Mouse (Mus musculus): ENCODE results near the gene Rpl23a. TPM values are rescaled to one million over a fixed set of nuclear protein-coding genes. Genes with fewer than 3 reads are reported as not detected.

Gene Rpl23a
- polyA plus RNA-seq, 1 experiment from 2014 or later, result 1,263 TPM

GRCm38 (mm10) chr11:78171328-78171727, 12.1 kb downstream of the Rpl23a start:
- 77% methylated on average over 4 of the region's 4 CpGs for WGBS
- ATAC-seq (ENCODE audit: insufficient read depth, low FRiP score), result no peak
- Histone ChIP-seq H3K9ac (ENCODE audit: low read length) (no peak overlapping the region), H3K27ac (ENCODE audit: low read length) (no peak overlapping the region), H3K9me3 (replicated peaks; ENCODE audit: control insufficient read depth, low read length) (no peaks in the 10 kb centered on the region), H3K4me1 (ENCODE audit: control insufficient read depth, insufficient read depth, low read length) (peaks cover 10% of the 10 kb centered on the region), H3K4me3 (replicated peaks; ENCODE audit: low read length) (no peak overlapping the region), H3K4me2 (ENCODE audit: low read depth, low read length) (no peak overlapping the region), H3K36me3 (ENCODE audit: control insufficient read depth, insufficient read depth, low read length) (no peaks in the 10 kb centered on the region), H3K27me3 (ENCODE audit: control insufficient read depth, insufficient read depth, low read length) (no peaks in the 10 kb centered on the region)

- H3K9ac ChIP-seq (ENCODE audit: low read length), result no peak overlapping the region
- no peaks in the 10 kb centered on the region for H3K9me3 ChIP-seq (replicated peaks; ENCODE audit: control insufficient read depth, low read length)
- H3K27me3 ChIP-seq (ENCODE audit: control insufficient read depth, insufficient read depth, low read length), result no peaks in the 10 kb centered on the region
- no peak for ATAC-seq (ENCODE audit: insufficient read depth, low FRiP score)
- WGBS, result 79% methylated on average over 15 of the region's 15 CpGs
- H3K27ac ChIP-seq (ENCODE audit: low read length), result no peak overlapping the region
- peaks cover 17% of the 10 kb centered on the region for H3K4me1 ChIP-seq (ENCODE audit: control insufficient read depth, insufficient read depth, low read length)
- no peaks in the 10 kb centered on the region for H3K36me3 ChIP-seq (ENCODE audit: control insufficient read depth, insufficient read depth, low read length)
- H3K4me2 ChIP-seq (ENCODE audit: low read depth, low read length), result no peak overlapping the region
- no peak overlapping the region for H3K4me3 ChIP-seq (replicated peaks; ENCODE audit: low read length)
Measured at GRCm38 (mm10) chr11:78170306-78170705, 13.1 kb downstream of the Rpl23a start.

- no peaks in the 10 kb centered on the region for H3K36me3 ChIP-seq (ENCODE audit: control insufficient read depth, insufficient read depth, low read length)
- H3K9me3 ChIP-seq (replicated peaks; ENCODE audit: control insufficient read depth, low read length), result no peaks in the 10 kb centered on the region
- no peaks in the 10 kb centered on the region for H3K27me3 ChIP-seq (ENCODE audit: control insufficient read depth, insufficient read depth, low read length)
- H3K4me3 ChIP-seq (replicated peaks; ENCODE audit: low read length), result peak overlapping the region; percentile 20
- H3K4me2 ChIP-seq (ENCODE audit: low read depth, low read length), result peak overlapping the region; percentile 44
- no peak overlapping the region for H3K9ac ChIP-seq (ENCODE audit: low read length)
- 43% methylated on average over 19 of the region's 19 CpGs for WGBS
- no peak for ATAC-seq (ENCODE audit: insufficient read depth, low FRiP score)
- peaks cover 17% of the 10 kb centered on the region for H3K4me1 ChIP-seq (ENCODE audit: control insufficient read depth, insufficient read depth, low read length)
- peak overlapping the region; percentile 36 for H3K27ac ChIP-seq (ENCODE audit: low read length)
Measured at GRCm38 (mm10) chr11:78168541-78169468, 14.6 kb downstream of the Rpl23a start.

GRCm38 (mm10) chr11:78167257-78167959, 16.0 kb downstream of the Rpl23a start:
- ATAC-seq (ENCODE audit: insufficient read depth, low FRiP score), result no peak
- no peak overlapping the region for H3K9ac ChIP-seq (ENCODE audit: low read length)
- no peak overlapping the region for H3K4me3 ChIP-seq (replicated peaks; ENCODE audit: low read length)
- no peaks in the 10 kb centered on the region for H3K9me3 ChIP-seq (replicated peaks; ENCODE audit: control insufficient read depth, low read length)
- H3K27ac ChIP-seq (ENCODE audit: low read length), result 0 out of 2 replicates have a peak overlapping the region, but pooled peaks have one; percentile 14
- H3K27me3 ChIP-seq (ENCODE audit: control insufficient read depth, insufficient read depth, low read length), result no peaks in the 10 kb centered on the region
- H3K4me1 ChIP-seq (ENCODE audit: control insufficient read depth, insufficient read depth, low read length), result peaks cover 27% of the 10 kb centered on the region
- no peaks in the 10 kb centered on the region for H3K36me3 ChIP-seq (ENCODE audit: control insufficient read depth, insufficient read depth, low read length)
- WGBS, result 91% methylated on average over 14 of the region's 14 CpGs
- no peak overlapping the region for H3K4me2 ChIP-seq (ENCODE audit: low read depth, low read length)

GRCm38 (mm10) chr11:78166640-78167039, 16.7 kb downstream of the Rpl23a start:
- Histone ChIP-seq H3K27ac (ENCODE audit: low read length) (peak overlapping the region; percentile 99; the same call in 1 of the 2 replicates), H3K9me3 (replicated peaks; ENCODE audit: control insufficient read depth, low read length) (no peaks in the 10 kb centered on the region), H3K4me2 (ENCODE audit: low read depth, low read length) (peak overlapping the region; percentile 94; the same call in 1 of the 2 replicates), H3K27me3 (ENCODE audit: control insufficient read depth, insufficient read depth, low read length) (no peaks in the 10 kb centered on the region), H3K4me3 (replicated peaks; ENCODE audit: low read length) (no peak overlapping the region), H3K4me1 (ENCODE audit: control insufficient read depth, insufficient read depth, low read length) (peaks cover 33% of the 10 kb centered on the region), H3K36me3 (ENCODE audit: control insufficient read depth, insufficient read depth, low read length) (peaks cover 3% of the 10 kb centered on the region; the same call in 1 of the 2 replicates), H3K9ac (ENCODE audit: low read length) (no peak overlapping the region)
- WGBS, result 59% methylated on average over 6 of the region's 6 CpGs
- no peak for ATAC-seq (ENCODE audit: insufficient read depth, low FRiP score)

GRCm38 (mm10) chr11:78166161-78166560, 17.2 kb downstream of the Rpl23a start:
- H3K36me3 ChIP-seq (ENCODE audit: control insufficient read depth, insufficient read depth, low read length), result peaks cover 5% of the 10 kb centered on the region; the same call in 1 of the 2 replicates
- ATAC-seq (ENCODE audit: insufficient read depth, low FRiP score), result no peak
- peaks cover 33% of the 10 kb centered on the region for H3K4me1 ChIP-seq (ENCODE audit: control insufficient read depth, insufficient read depth, low read length)
- H3K9ac ChIP-seq (ENCODE audit: low read length), result peak overlapping the region; percentile 98
- H3K4me2 ChIP-seq (ENCODE audit: low read depth, low read length), result peak overlapping the region; percentile 94
- no peaks in the 10 kb centered on the region for H3K27me3 ChIP-seq (ENCODE audit: control insufficient read depth, insufficient read depth, low read length)
- H3K27ac ChIP-seq (ENCODE audit: low read length), result peak overlapping the region; percentile 99
- no peaks in the 10 kb centered on the region for H3K9me3 ChIP-seq (replicated peaks; ENCODE audit: control insufficient read depth, low read length)
- 46% methylated on average over 4 of the region's 4 CpGs for WGBS
- H3K4me3 ChIP-seq (replicated peaks; ENCODE audit: low read length), result peak overlapping the region; percentile 100

GRCm38 (mm10) chr11:78165761-78166109, 17.6 kb downstream of the Rpl23a start:
- H3K4me3 ChIP-seq (replicated peaks; ENCODE audit: low read length), result peak overlapping the region; percentile 100
- peak; percentile 12; the same call in 1 of the 2 replicates for ATAC-seq (ENCODE audit: insufficient read depth, low FRiP score)
- H3K9ac ChIP-seq (ENCODE audit: low read length), result peak overlapping the region; percentile 98
- no peaks in the 10 kb centered on the region for H3K27me3 ChIP-seq (ENCODE audit: control insufficient read depth, insufficient read depth, low read length)
- H3K9me3 ChIP-seq (replicated peaks; ENCODE audit: control insufficient read depth, low read length), result no peaks in the 10 kb centered on the region
- peak overlapping the region; percentile 94 for H3K4me2 ChIP-seq (ENCODE audit: low read depth, low read length)
- H3K27ac ChIP-seq (ENCODE audit: low read length), result peak overlapping the region; percentile 99
- peaks cover 33% of the 10 kb centered on the region for H3K4me1 ChIP-seq (ENCODE audit: control insufficient read depth, insufficient read depth, low read length)
- 3% methylated on average over 16 of the region's 16 CpGs for WGBS
- peaks cover 9% of the 10 kb centered on the region for H3K36me3 ChIP-seq (ENCODE audit: control insufficient read depth, insufficient read depth, low read length)

GRCm38 (mm10) chr11:78164924-78165760, 18.2 kb downstream of the Rpl23a start, which contains the start of gene Traf4:
Traf4 (minus strand) TSS chr11:78165589.
- H3K4me3 ChIP-seq (replicated peaks; ENCODE audit: low read length), result peak within 1 kb of the TSS; percentile 100
- H3K27ac ChIP-seq (ENCODE audit: low read length), result peak within 1 kb of the TSS; percentile 99
- H3K27me3 ChIP-seq (ENCODE audit: control insufficient read depth, insufficient read depth, low read length), result no peaks in the 10 kb centered on the region
- no peaks in the 10 kb centered on the region for H3K9me3 ChIP-seq (replicated peaks; ENCODE audit: control insufficient read depth, low read length)
- peaks cover 13% of the 10 kb centered on the region for H3K36me3 ChIP-seq (ENCODE audit: control insufficient read depth, insufficient read depth, low read length)
- H3K4me1 ChIP-seq (ENCODE audit: control insufficient read depth, insufficient read depth, low read length), result peaks cover 33% of the 10 kb centered on the region
- under 1% methylated on average over 75 of the region's 78 CpGs for WGBS
- H3K9ac ChIP-seq (ENCODE audit: low read length), result peak within 1 kb of the TSS; percentile 98
- peak; percentile 84 for ATAC-seq (ENCODE audit: insufficient read depth, low FRiP score)
- peak within 1 kb of the TSS; percentile 94 for H3K4me2 ChIP-seq (ENCODE audit: low read depth, low read length)
